Mouse (Mus musculus) CH12.LX (cell line): ENCODE measurements around the gene Dpp10. TPM values are rescaled to one million over a fixed set of nuclear protein-coding genes. Genes with fewer than 3 reads are reported as not detected.

ENCODE experiments used
- DNase-seq: peaks from one replicate; pipeline ENCODE4 v3.0.0-alpha.2; 2013; ENCODE audit errors: extremely low read depth
- H3K27ac ChIP-seq: 2 replicates; pipeline ENCODE4 v1.5.1; 2012; ENCODE audit warnings: low read depth, mild to moderate bottlenecking, control low read depth, moderate library complexity; ENCODE audit not compliant: insufficient read depth
- H3K27me3 ChIP-seq: replicated peaks from 2 replicates; pipeline ENCODE3; 2012; ENCODE audit warnings: inconsistent platforms
- H3K36me3 ChIP-seq, 2 experiments: replicated peaks in 1 of 2; 2 replicates each; pipeline versions ENCODE3 to v1.6.1; 2012; ENCODE audit warnings: inconsistent platforms in 1 of 2, low read length in 1 of 2, mild to moderate bottlenecking in 1 of 2, mixed read lengths in 1 of 2, moderate library complexity in 1 of 2; ENCODE audit not compliant: control insufficient read depth in 1 of 2, insufficient read depth in 1 of 2
- H3K4me1 ChIP-seq, 2 experiments: 2 replicates each; pipeline ENCODE4 v1.6.1; 2012; ENCODE audit warnings: inconsistent platforms in 1 of 2, moderate library complexity in 1 of 2; ENCODE audit not compliant: insufficient read depth in 2 of 2, control insufficient read depth in 1 of 2
- H3K4me2 ChIP-seq: 2 replicates; pipeline ENCODE4 v1.6.1; 2012; ENCODE audit warnings: low read depth, mild to moderate bottlenecking, control low read depth; ENCODE audit not compliant: poor library complexity, insufficient read depth, severe bottlenecking
- H3K4me3 ChIP-seq, 3 experiments: fragments of 150-350 bp in 1 of 3; sonication (generic) in 1 of 3; replicated peaks in 1 of 3; 2 replicates each; pipeline versions ENCODE3 to v1.5.1; 2011 to 2012; ENCODE audit warnings: low read depth in 2 of 3, low read length in 2 of 3, mild to moderate bottlenecking in 2 of 3, moderate library complexity in 2 of 3, control low read depth in 1 of 3, improper control_type of control experiment in 1 of 3, inconsistent platforms in 1 of 3, mixed read lengths in 1 of 3; ENCODE audit not compliant: poor library complexity in 1 of 3
- H3K79me2 ChIP-seq: replicated peaks from 2 replicates; pipeline ENCODE4 v1.6.1; 2012; ENCODE audit warnings: mild to moderate bottlenecking, moderate library complexity; ENCODE audit not compliant: control insufficient read depth, poor library complexity, insufficient read depth, severe bottlenecking; ENCODE audit errors: extremely low read depth
- H3K9ac ChIP-seq: 2 replicates; pipeline ENCODE4 v1.6.1; 2012; ENCODE audit warnings: low read depth, mild to moderate bottlenecking, control low read depth, moderate library complexity; ENCODE audit not compliant: insufficient read depth
- H3K9me3 ChIP-seq: replicated peaks from 2 replicates; pipeline ENCODE3; 2012; ENCODE audit warnings: low read length, inconsistent platforms, mixed read lengths
- BHLHE40 ChIP-seq: IDR thresholded peaks from 2 replicates; pipeline ENCODE4 v1.6.1; 2011; ENCODE audit warnings: mild to moderate bottlenecking, low read depth, low read length, improper control_type of control experiment
- CHD1 ChIP-seq: IDR thresholded peaks from 2 replicates; pipeline ENCODE4 v1.6.1; 2012; ENCODE audit warnings: low read depth, low read length, improper control_type of control experiment, inconsistent platforms
- E2F4 ChIP-seq: IDR thresholded peaks from 2 replicates; pipeline ENCODE4 v1.6.1; 2011; ENCODE audit warnings: low read depth, low read length, improper control_type of control experiment; ENCODE audit not compliant: insufficient replicate concordance
- ELF1 ChIP-seq: IDR thresholded peaks from 2 replicates; pipeline ENCODE4 v1.6.1; 2014; ENCODE audit warnings: low read depth, mild to moderate bottlenecking, inconsistent platforms, low read length, improper control_type of control experiment
- EP300 ChIP-seq: IDR thresholded peaks from 2 replicates; pipeline ENCODE4 v1.6.1; 2011; ENCODE audit warnings: low read length, improper control_type of control experiment
- JUN ChIP-seq: IDR thresholded peaks from 2 replicates; pipeline ENCODE4 v1.6.1; 2011; ENCODE audit warnings: low read depth, mild to moderate bottlenecking, low read length, improper control_type of control experiment, moderate library complexity; ENCODE audit not compliant: insufficient read depth
- JUND ChIP-seq: conservative IDR thresholded peaks from 2 replicates; pipeline ENCODE4 v1.6.1; 2011; ENCODE audit warnings: low read depth, low read length, improper control_type of control experiment
- MAFK ChIP-seq: IDR thresholded peaks from 2 replicates; pipeline ENCODE4 v1.6.1; 2011; ENCODE audit warnings: low read length, improper control_type of control experiment; ENCODE audit not compliant: insufficient replicate concordance
- MAX ChIP-seq: IDR thresholded peaks from 2 replicates; pipeline ENCODE4 v1.6.1; 2011; ENCODE audit warnings: low read length, improper control_type of control experiment
- MAZ ChIP-seq: IDR thresholded peaks from 2 replicates; pipeline ENCODE4 v1.6.1; 2012; ENCODE audit warnings: low read depth, mild to moderate bottlenecking, inconsistent platforms, low read length, improper control_type of control experiment, moderate library complexity
- MYC ChIP-seq: IDR thresholded peaks from 2 replicates; pipeline ENCODE4 v1.6.1; 2011; ENCODE audit warnings: low read depth, mild to moderate bottlenecking, improper control_type of control experiment, low read length
- NRF1 ChIP-seq: IDR thresholded peaks from 2 replicates; pipeline ENCODE4 v1.6.1; 2014; ENCODE audit warnings: low read depth, mild to moderate bottlenecking, inconsistent platforms, low read length, improper control_type of control experiment, moderate library complexity
- PAX5 ChIP-seq: IDR thresholded peaks from 2 replicates; pipeline ENCODE4 v1.6.1; 2012; ENCODE audit warnings: low read length, inconsistent platforms, mixed read lengths
- POLR2A ChIP-seq: IDR thresholded peaks from 2 replicates; pipeline ENCODE4 v1.6.1; 2011; ENCODE audit warnings: low read depth, mild to moderate bottlenecking, improper control_type of control experiment, low read length
- SMC3 ChIP-seq: IDR thresholded peaks from 2 replicates; pipeline ENCODE4 v1.6.1; 2011; ENCODE audit warnings: low read depth, low read length, improper control_type of control experiment
- UBTF ChIP-seq: IDR thresholded peaks from 2 replicates; pipeline ENCODE4 v1.6.1; 2012; ENCODE audit warnings: low read depth, mild to moderate bottlenecking, inconsistent platforms, low read length, improper control_type of control experiment, moderate library complexity
- ZC3H11A ChIP-seq: IDR thresholded peaks from 2 replicates; pipeline ENCODE4 v1.6.1; 2012; ENCODE audit warnings: low read depth, mild to moderate bottlenecking, inconsistent platforms, low read length, improper control_type of control experiment
- ZNF384 ChIP-seq: IDR thresholded peaks from 2 replicates; pipeline ENCODE4 v1.6.1; 2012; ENCODE audit warnings: low read depth, low read length, improper control_type of control experiment, inconsistent platforms
- dilution Hi-C: fragments of 300-500 bp; cut with MboI; formaldehyde crosslinking; loops from 2 replicates; pipeline ENCODE4 v1.14.3; 2020; ENCODE audit warnings: low sequenced_read_pairs; ENCODE audit not compliant: extremely low pct_unique_long_range_greater_than_20kb, extremely low pct_ligation_motif_present
- in situ Hi-C: fragments of 300-500 bp; cut with MboI; formaldehyde crosslinking; loops from 3 replicates; pipeline ENCODE4 v1.14.3; 2019; ENCODE audit warnings: low sequenced_read_pairs, low pct_ligation_motif_present, low pct_unique_long_range_greater_than_20kb, mixed read lengths
- polyA plus RNA-seq: library from polyadenylated mRNA; unstranded; fragments of >175 nt; gene quantifications from 2 replicates; pipeline ENCODE4 v1.2.1, GENCODE M21; 2012; ENCODE audit warnings: low read depth; ENCODE audit not compliant: insufficient read length
- total RNA-seq, 2 experiments: library from RNA; depleted of rRNA; stranded (reverse); fragments of 300-350 nt in 1 of 2; fragments of >200 nt in 1 of 2; gene quantifications; 2 replicates each; pipeline ENCODE4 v1.2.3; 2012 to 2014

Dpp10 gene
- total and polyA plus RNA-seq, 3 experiments, result 0.01 TPM; not detected in 2

- H3K4me2 ChIP-seq, result no peak overlapping the region
- TF ChIP-seq MYC, result no peak
- no peak for TF ChIP-seq ZC3H11A
- TF ChIP-seq EP300, result no peak
- no peak for TF ChIP-seq POLR2A
- no peaks in the 10 kb centered on the region for H3K36me3 ChIP-seq
- H3K27me3 ChIP-seq, result no peaks in the 10 kb centered on the region
- no peaks in the 10 kb centered on the region for H3K79me2 ChIP-seq
- DNase-seq, result no peak
- no peaks in the 10 kb centered on the region for H3K4me1 ChIP-seq
- no peak overlapping the region for H3K9ac ChIP-seq
- in situ Hi-C loops (no loop called here), dilution Hi-C loops (no loop called here)
- H3K4me3 ChIP-seq, result no peak overlapping the region
- no peak overlapping the region for H3K27ac ChIP-seq
- H3K9me3 ChIP-seq, result peaks cover 18% of the 10 kb centered on the region
Measured at GRCm38 (mm10) chr1:123946149-123946548, 99.2 kb downstream of the Dpp10 start.

GRCm38 (mm10) chr1:123940826-123941225 lies 104.5 kb downstream of the Dpp10 start:
- H3K79me2 ChIP-seq, result no peaks in the 10 kb centered on the region
- no peak overlapping the region for H3K4me3 ChIP-seq
- no peak overlapping the region for H3K4me2 ChIP-seq
- H3K27me3 ChIP-seq, result no peaks in the 10 kb centered on the region
- no peak overlapping the region for H3K9ac ChIP-seq
- in situ Hi-C loops (no loop called here), dilution Hi-C loops (no loop called here)
- no peaks in the 10 kb centered on the region for H3K36me3 ChIP-seq
- DNase-seq, result no peak
- H3K4me1 ChIP-seq, result no peaks in the 10 kb centered on the region
- peaks cover 16% of the 10 kb centered on the region for H3K9me3 ChIP-seq
- H3K27ac ChIP-seq, result no peak overlapping the region
- TF ChIP-seq SMC3 (no peak), NRF1 (no peak), E2F4 (no peak), MAZ (no peak), PAX5 (no peak), MAFK (no peak), MAX (no peak), ZNF384 (no peak), CHD1 (no peak), JUN (no peak), BHLHE40 (no peak), JUND (no peak), UBTF (no peak), ELF1 (no peak), MYC (no peak), POLR2A (no peak)
